Mouse (Mus musculus): ENCODE results near the gene D430042O09Rik. TPM values are rescaled to one million over a fixed set of nuclear protein-coding genes. Genes with fewer than 3 reads are reported as not detected.

D430042O09Rik gene
- polyA plus RNA-seq, 1 experiment from 2014 or later, result 10.6 TPM

- Histone ChIP-seq H3K4me1 (replicated peaks) (no peaks in the 10 kb centered on the region), H3K27me3 (no peaks in the 10 kb centered on the region), H3K27ac (no peak overlapping the region), H3K36me3 (peaks cover 32% of the 10 kb centered on the region), H3K9me3 (no peaks in the 10 kb centered on the region), H3K4me2 (no peak overlapping the region), H3K9ac (replicated peaks) (no peak overlapping the region), H3K4me3 (replicated peaks) (no peak overlapping the region)
- ATAC-seq (ENCODE audit: insufficient number of reproducible peaks, insufficient read depth, low FRiP score, low TSS enrichment, low read depth), result no peak
- 39% methylated on average over 1 of the region's 1 CpGs for WGBS
Observed at GRCm38 (mm10) chr7:125845611-125846010, 137.9 kb downstream of the D430042O09Rik start.

GRCm38 (mm10) chr7:125846866-125847527 lies 139.3 kb downstream of the D430042O09Rik start:
- no peaks in the 10 kb centered on the region for H3K9me3 ChIP-seq
- H3K36me3 ChIP-seq, result peaks cover 32% of the 10 kb centered on the region
- H3K27me3 ChIP-seq, result no peaks in the 10 kb centered on the region
- no peak overlapping the region for H3K4me3 ChIP-seq (replicated peaks)
- H3K4me1 ChIP-seq (replicated peaks), result no peaks in the 10 kb centered on the region
- no peak for ATAC-seq (ENCODE audit: insufficient number of reproducible peaks, insufficient read depth, low FRiP score, low TSS enrichment, low read depth)
- WGBS, result 79% methylated on average over 8 of the region's 8 CpGs
- no peak overlapping the region for H3K27ac ChIP-seq
- no peak overlapping the region for H3K9ac ChIP-seq (replicated peaks)
- no peak overlapping the region for H3K4me2 ChIP-seq

- H3K36me3 ChIP-seq, result peaks cover 31% of the 10 kb centered on the region
- no peak overlapping the region for H3K9ac ChIP-seq (replicated peaks)
- H3K9me3 ChIP-seq, result no peaks in the 10 kb centered on the region
- H3K4me1 ChIP-seq (replicated peaks), result no peaks in the 10 kb centered on the region
- no peak for ATAC-seq (ENCODE audit: insufficient number of reproducible peaks, insufficient read depth, low FRiP score, low TSS enrichment, low read depth)
- no peak overlapping the region for H3K27ac ChIP-seq
- H3K4me2 ChIP-seq, result no peak overlapping the region
- 89% methylated on average over 2 of the region's 2 CpGs for WGBS
- no peaks in the 10 kb centered on the region for H3K27me3 ChIP-seq
- H3K4me3 ChIP-seq (replicated peaks), result no peak overlapping the region
Observed at GRCm38 (mm10) chr7:125847528-125847866, 139.8 kb downstream of the D430042O09Rik start.

- H3K27me3 ChIP-seq, result no peaks in the 10 kb centered on the region
- H3K4me3 ChIP-seq (replicated peaks), result no peak overlapping the region
- peaks cover 11% of the 10 kb centered on the region for H3K36me3 ChIP-seq
- H3K4me2 ChIP-seq, result no peak overlapping the region
- WGBS, result 82% methylated on average over 3 of the region's 3 CpGs
- no peak overlapping the region for H3K27ac ChIP-seq
- H3K4me1 ChIP-seq (replicated peaks), result peaks cover 11% of the 10 kb centered on the region; the same call in 1 of the 2 replicates
- H3K9ac ChIP-seq (replicated peaks), result no peak overlapping the region
- ATAC-seq (ENCODE audit: insufficient number of reproducible peaks, insufficient read depth, low FRiP score, low TSS enrichment, low read depth), result no peak
- H3K9me3 ChIP-seq, result no peaks in the 10 kb centered on the region
Observed at GRCm38 (mm10) chr7:125859564-125859963, 151.9 kb downstream of the D430042O09Rik start.

- no peak for ATAC-seq (ENCODE audit: insufficient number of reproducible peaks, insufficient read depth, low FRiP score, low TSS enrichment, low read depth)
- Histone ChIP-seq H3K4me1 (replicated peaks) (peaks cover 18% of the 10 kb centered on the region; the same call in 1 of the 2 replicates), H3K27me3 (0 out of 2 replicates have a peak, but pooled peaks cover 6% of the 10 kb centered on the region), H3K4me3 (replicated peaks) (no peak overlapping the region), H3K27ac (no peak overlapping the region), H3K9me3 (no peaks in the 10 kb centered on the region), H3K9ac (replicated peaks) (no peak overlapping the region), H3K4me2 (no peak overlapping the region), H3K36me3 (peaks cover 11% of the 10 kb centered on the region)
- WGBS, result 91% methylated on average over 9 of the region's 9 CpGs
Observed at GRCm38 (mm10) chr7:125860421-125860820, 152.7 kb downstream of the D430042O09Rik start.

- 0 out of 2 replicates have a peak, but pooled peaks cover 6% of the 10 kb centered on the region for H3K27me3 ChIP-seq
- no peak for ATAC-seq (ENCODE audit: insufficient number of reproducible peaks, insufficient read depth, low FRiP score, low TSS enrichment, low read depth)
- H3K9ac ChIP-seq (replicated peaks), result no peak overlapping the region
- H3K9me3 ChIP-seq, result no peaks in the 10 kb centered on the region
- H3K4me2 ChIP-seq, result no peak overlapping the region
- 17% methylated on average over 1 of the region's 1 CpGs for WGBS
- H3K4me3 ChIP-seq (replicated peaks), result no peak overlapping the region
- H3K36me3 ChIP-seq, result peaks cover 31% of the 10 kb centered on the region
- H3K4me1 ChIP-seq (replicated peaks), result peaks cover 18% of the 10 kb centered on the region; the same call in 1 of the 2 replicates
- 0 out of 2 replicates have a peak overlapping the region, but pooled peaks have one; percentile 18 for H3K27ac ChIP-seq
Observed at GRCm38 (mm10) chr7:125864026-125864425, 156.3 kb downstream of the D430042O09Rik start.

- H3K36me3 ChIP-seq, result peaks cover 31% of the 10 kb centered on the region
- H3K4me2 ChIP-seq, result no peak overlapping the region
- no peak for ATAC-seq (ENCODE audit: insufficient number of reproducible peaks, insufficient read depth, low FRiP score, low TSS enrichment, low read depth)
- H3K4me3 ChIP-seq (replicated peaks), result no peak overlapping the region
- WGBS, result 19% methylated on average over 11 of the region's 11 CpGs
- H3K27me3 ChIP-seq, result 0 out of 2 replicates have a peak, but pooled peaks cover 6% of the 10 kb centered on the region
- no peaks in the 10 kb centered on the region for H3K9me3 ChIP-seq
- peaks cover 18% of the 10 kb centered on the region; the same call in 1 of the 2 replicates for H3K4me1 ChIP-seq (replicated peaks)
- H3K9ac ChIP-seq (replicated peaks), result no peak overlapping the region
- H3K27ac ChIP-seq, result no peak overlapping the region
Observed at GRCm38 (mm10) chr7:125865234-125865633, 157.5 kb downstream of the D430042O09Rik start.

GRCm38 (mm10) chr7:125868570-125868969 lies 160.9 kb downstream of the D430042O09Rik start:
- H3K9ac ChIP-seq (replicated peaks), result no peak overlapping the region
- peaks cover 20% of the 10 kb centered on the region for H3K36me3 ChIP-seq
- no peak overlapping the region for H3K4me2 ChIP-seq
- whole genome bisulfite sequencing, result 88% methylated on average over 3 of the region's 3 CpGs
- ATAC-seq (ENCODE audit: insufficient number of reproducible peaks, insufficient read depth, low FRiP score, low TSS enrichment, low read depth), result no peak
- no peaks in the 10 kb centered on the region for H3K9me3 ChIP-seq
- peaks cover 34% of the 10 kb centered on the region for H3K4me1 ChIP-seq (replicated peaks)
- no peak overlapping the region for H3K4me3 ChIP-seq (replicated peaks)
- H3K27ac ChIP-seq, result no peak overlapping the region
- 0 out of 2 replicates have a peak, but pooled peaks cover 6% of the 10 kb centered on the region for H3K27me3 ChIP-seq

- H3K4me2 ChIP-seq, result no peak overlapping the region
- WGBS, result 22% methylated on average over 12 of the region's 12 CpGs
- no peak; the same call in 1 of the 2 replicates for ATAC-seq (ENCODE audit: insufficient number of reproducible peaks, insufficient read depth, low FRiP score, low TSS enrichment, low read depth)
- H3K36me3 ChIP-seq, result peaks cover 12% of the 10 kb centered on the region
- no peak overlapping the region for H3K9ac ChIP-seq (replicated peaks)
- H3K9me3 ChIP-seq, result no peaks in the 10 kb centered on the region
- peak overlapping the region; percentile 69 for H3K27ac ChIP-seq
- peaks cover 25% of the 10 kb centered on the region for H3K4me1 ChIP-seq (replicated peaks)
- H3K4me3 ChIP-seq (replicated peaks), result no peak overlapping the region
- H3K27me3 ChIP-seq, result no peaks in the 10 kb centered on the region
Observed at GRCm38 (mm10) chr7:125871404-125872201, 163.9 kb downstream of the D430042O09Rik start.

- WGBS, result 50% methylated on average over 6 of the region's 6 CpGs
- Histone ChIP-seq H3K9me3 (no peaks in the 10 kb centered on the region), H3K36me3 (peaks cover 10% of the 10 kb centered on the region), H3K9ac (replicated peaks) (no peak overlapping the region), H3K4me2 (no peak overlapping the region), H3K4me1 (replicated peaks) (peaks cover 25% of the 10 kb centered on the region), H3K27me3 (no peaks in the 10 kb centered on the region), H3K27ac (peak overlapping the region; percentile 69; the same call in 1 of the 2 replicates), H3K4me3 (replicated peaks) (no peak overlapping the region)
- no peak for ATAC-seq (ENCODE audit: insufficient number of reproducible peaks, insufficient read depth, low FRiP score, low TSS enrichment, low read depth)
Observed at GRCm38 (mm10) chr7:125872202-125872580, 164.5 kb downstream of the D430042O09Rik start.

- Histone ChIP-seq H3K36me3 (peaks cover 6% of the 10 kb centered on the region; the same call in 1 of the 2 replicates), H3K9me3 (no peaks in the 10 kb centered on the region), H3K4me1 (replicated peaks) (peaks cover 28% of the 10 kb centered on the region), H3K27ac (no peak overlapping the region), H3K4me3 (replicated peaks) (no peak overlapping the region), H3K27me3 (no peaks in the 10 kb centered on the region), H3K9ac (replicated peaks) (no peak overlapping the region), H3K4me2 (no peak overlapping the region)
- ATAC-seq (ENCODE audit: insufficient number of reproducible peaks, insufficient read depth, low FRiP score, low TSS enrichment, low read depth), result no peak
- 66% methylated on average over 3 of the region's 3 CpGs for WGBS
Observed at GRCm38 (mm10) chr7:125872874-125873273, 165.2 kb downstream of the D430042O09Rik start.

Data from limb, embryonic 12.5 days (tissue).